Mouse (Mus musculus): ENCODE data around the gene Rdh11.
"Not testable (repeated sequence)": the region's sequence is repeated elsewhere in the genome, so short reads cannot be mapped to it uniquely, and the experiment has no call there.

Rdh11 gene

GRCm38 (mm10) chr12:79192193-79192592 is at the start of gene Rdh11:
Rdh11 (minus strand) TSS chr12:79192293.
- no peak for DNase-seq

- DNase-seq: no peak
These were observed 43.5 kb upstream of the Rdh11 start for GRCm38 (mm10) chr12:79235485-79236080.

GRCm38 (mm10) chr12:79217511-79217910 is 25.4 kb upstream of the Rdh11 start:
- DNase-seq: no peak

GRCm38 (mm10) chr12:79211447-79211846 is 19.4 kb upstream of the Rdh11 start:
- no peak for DNase-seq

GRCm38 (mm10) chr12:79208703-79209464 is 16.8 kb upstream of the Rdh11 start, which contains the start of gene Rdh12:
Rdh12 (plus strand) TSS chr12:79208914.
- peak; percentile 38 for DNase-seq

- DNase-seq: no peak
These were observed 9.8 kb upstream of the Rdh11 start for GRCm38 (mm10) chr12:79201882-79202281.

GRCm38 (mm10) chr12:79197105-79197504 is 5.0 kb upstream of the Rdh11 start:
- DNase-seq: no peak

- peak; percentile 45 for DNase-seq
These were observed 1.3 kb upstream of the Rdh11 start for GRCm38 (mm10) chr12:79193441-79193840.

- DNase-seq: peak; percentile 76
These were observed 392 bp downstream of the Rdh11 start for GRCm38 (mm10) chr12:79191701-79192100.

- DNase-seq: peak; percentile 45
These were observed 991 bp downstream of the Rdh11 start for GRCm38 (mm10) chr12:79190931-79191673.

- not testable (repeated sequence) for DNase-seq
These were observed 6.9 kb downstream of the Rdh11 start for GRCm38 (mm10) chr12:79185160-79185559.

GRCm38 (mm10) chr12:79175998-79176397 is 16.1 kb downstream of the Rdh11 start:
- no peak for DNase-seq

GRCm38 (mm10) chr12:79173721-79174120 is 18.4 kb downstream of the Rdh11 start:
- DNase-seq: no peak

- DNase-seq: peak; percentile 95
These were observed 19.8 kb downstream of the Rdh11 start, which contains the start of gene Vti1b for GRCm38 (mm10) chr12:79172019-79172941. Vti1b (minus strand) TSS chr12:79172667.

GRCm38 (mm10) chr12:79171269-79171995 is 20.7 kb downstream of the Rdh11 start:
- peak; percentile 20 for DNase-seq

GRCm38 (mm10) chr12:79170421-79170820 is 21.7 kb downstream of the Rdh11 start:
- peak; percentile 34 for DNase-seq

GRCm38 (mm10) chr12:79169173-79169572 is 22.9 kb downstream of the Rdh11 start:
- DNase-seq: no peak

GRCm38 (mm10) chr12:79162876-79163275 is 29.2 kb downstream of the Rdh11 start:
- DNase-seq: no peak

- DNase-seq: no peak
These were observed 42.4 kb downstream of the Rdh11 start for GRCm38 (mm10) chr12:79149653-79150052.

GRCm38 (mm10) chr12:79141384-79141783 is 50.7 kb downstream of the Rdh11 start:
- DNase-seq: no peak

- DNase-seq: no peak
These were observed 51.3 kb downstream of the Rdh11 start for GRCm38 (mm10) chr12:79140811-79141210.

- no peak for DNase-seq
These were observed 52.7 kb downstream of the Rdh11 start for GRCm38 (mm10) chr12:79139417-79139816.
